Comparison of ENCODE assay signal across 29 mouse cellular contexts in the genomic region with DNA sequence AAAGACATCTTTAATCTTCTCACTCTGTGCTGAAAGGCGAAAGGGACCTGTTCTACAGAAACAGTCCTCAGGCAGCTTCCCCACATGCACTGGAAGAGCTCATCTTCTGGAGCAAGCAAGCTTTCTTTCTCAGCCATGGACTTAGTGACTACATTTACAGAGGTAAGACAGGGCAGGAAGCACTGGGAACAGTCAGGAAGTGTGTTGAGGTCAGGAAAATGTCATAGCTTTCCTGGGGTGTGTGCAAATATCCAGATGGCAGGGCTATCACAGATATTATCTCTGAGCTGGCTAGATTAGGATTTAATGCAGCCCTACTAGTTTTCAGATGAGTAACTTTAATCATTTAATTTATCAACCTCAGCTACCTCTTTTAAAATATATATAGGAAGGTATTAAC.
DNase-seq lines count a peak whose midpoint lies in the region; ATAC-seq and TF ChIP-seq lines count a peak whose summit lies in the region.
"Had no signal": no experiment of that assay in that cellular context is flagged by ENCODE, and none has a peak within 500 bp of the region (broad histone marks: within the 10 kb centered on the region; RNA-seq: fewer than 3 reads in every experiment).

No protein-coding gene starts in this region.

- H3K4me3 ChIP-seq in embryonic facial prominence, embryonic 15.5 days (replicated peaks): no peak overlapping the region
- no peak overlapping the region for H3K4me3 ChIP-seq in embryonic facial prominence, embryonic 10.5 days
- H3K4me3 ChIP-seq in heart, adult 2 months: no peak overlapping the region
- H3K4me3 ChIP-seq in kidney, embryonic 15.5 days (replicated peaks): no peak overlapping the region
- H3K4me3 ChIP-seq in kidney, embryonic 16.5 days (ENCODE audit: low read length): no peak overlapping the region
- H3K4me3 ChIP-seq: forebrain, embryonic 12.5 days; gastrocnemius, adult 2 months; heart, embryonic 12.5 days; heart, embryonic 15.5 days; hindbrain, embryonic 12.5 days; hindbrain, embryonic 15.5 days had no signal

- no peak overlapping the region for H3K4me2 ChIP-seq in embryonic facial prominence, embryonic 15.5 days (replicated peaks)
- no peak overlapping the region for H3K4me2 ChIP-seq in kidney, embryonic 15.5 days
- no peak overlapping the region for H3K4me2 ChIP-seq in kidney, embryonic 16.5 days (replicated peaks; ENCODE audit: low read depth, low read length)
- H3K4me2 ChIP-seq: forebrain, embryonic 12.5 days; heart, embryonic 12.5 days; heart, embryonic 15.5 days; hindbrain, embryonic 12.5 days; hindbrain, embryonic 15.5 days had no signal

- intact Hi-C loops in heart, adult 2 months (cut with DNase I): no loop called here
- intact Hi-C loops in heart, postnatal 14 days (cut with DNase I): no loop called here

- TF ChIP-seq POLR2A in heart, adult 2 months (IDR thresholded peaks at IDR 0.05; ENCODE audit: insufficient read depth, low read depth, low read length): 0 out of 2 replicates have a peak, but pooled peaks have one; percentile 13

- H3K9me3 ChIP-seq in embryonic facial prominence, embryonic 15.5 days (replicated peaks): no peaks in the 10 kb centered on the region
- H3K9me3 ChIP-seq in embryonic facial prominence, embryonic 10.5 days: no peaks in the 10 kb centered on the region
- H3K9me3 ChIP-seq in kidney, embryonic 15.5 days (replicated peaks): no peaks in the 10 kb centered on the region
- H3K9me3 ChIP-seq in kidney, embryonic 16.5 days (ENCODE audit: low read length): no peaks in the 10 kb centered on the region
- H3K9me3 ChIP-seq: forebrain, embryonic 12.5 days; G1E; heart, embryonic 12.5 days; heart, embryonic 15.5 days; hindbrain, embryonic 12.5 days; hindbrain, embryonic 15.5 days had no signal

- H3K4me1 ChIP-seq in embryonic facial prominence, embryonic 15.5 days: peaks cover 12% of the 10 kb centered on the region; the same call in 1 of the 2 replicates
- peaks cover 36% of the 10 kb centered on the region for H3K4me1 ChIP-seq in embryonic facial prominence, embryonic 10.5 days
- H3K4me1 ChIP-seq in heart, adult 2 months (ENCODE audit: control insufficient read depth, insufficient read depth, low read length): peaks cover 7% of the 10 kb centered on the region
- H3K4me1 ChIP-seq in kidney, embryonic 15.5 days: peaks cover 18% of the 10 kb centered on the region; the same call in 1 of the 2 replicates
- H3K4me1 ChIP-seq in kidney, embryonic 16.5 days (ENCODE audit: insufficient read depth, low read length): peaks cover 9% of the 10 kb centered on the region; the same call in 1 of the 2 replicates
- H3K4me1 ChIP-seq: hindbrain, embryonic 15.5 days had no signal

- no peak for TF ChIP-seq CTCF in heart, adult 2 months (IDR thresholded peaks at IDR 0.05)

- H3K27ac ChIP-seq in embryonic facial prominence, embryonic 15.5 days (replicated peaks): 0 out of 2 replicates have a peak overlapping the region, but pooled peaks have one; percentile 22
- no peak overlapping the region; the same call in 1 of the 2 replicates for H3K27ac ChIP-seq in embryonic facial prominence, embryonic 10.5 days (replicated peaks)
- H3K27ac ChIP-seq in heart, adult 2 months: no peak overlapping the region
- H3K27ac ChIP-seq in kidney, embryonic 15.5 days: peak overlapping the region; percentile 70; the same call in 1 of the 2 replicates
- no peak overlapping the region for H3K27ac ChIP-seq in kidney, embryonic 16.5 days (ENCODE audit: low read length)
- H3K27ac ChIP-seq: forebrain, embryonic 12.5 days; gastrocnemius, adult 2 months; heart, embryonic 15.5 days; hindbrain, embryonic 12.5 days; hindbrain, embryonic 15.5 days had no signal

- H3K36me3 ChIP-seq in embryonic facial prominence, embryonic 15.5 days: no peaks in the 10 kb centered on the region
- no peaks in the 10 kb centered on the region for H3K36me3 ChIP-seq in embryonic facial prominence, embryonic 10.5 days (replicated peaks)
- H3K36me3 ChIP-seq in heart, adult 2 months (ENCODE audit: control insufficient read depth, insufficient read depth, low read length): peaks cover 4% of the 10 kb centered on the region; the same call in 1 of the 2 replicates
- H3K36me3 ChIP-seq in kidney, embryonic 15.5 days: no peaks in the 10 kb centered on the region
- H3K36me3 ChIP-seq in kidney, embryonic 16.5 days (ENCODE audit: insufficient read depth, low read length): no peaks in the 10 kb centered on the region
- H3K36me3 ChIP-seq: forebrain, embryonic 12.5 days; heart, embryonic 12.5 days; heart, embryonic 15.5 days; hindbrain, embryonic 12.5 days; hindbrain, embryonic 15.5 days had no signal

- no peak for ATAC-seq in embryonic facial prominence, embryonic 15.5 days (ENCODE audit: insufficient number of reproducible peaks, low FRiP score, low TSS enrichment, low read depth)
- ATAC-seq in kidney, embryonic 15.5 days (replicated peaks; ENCODE audit: low FRiP score): no peak
- ATAC-seq in kidney, embryonic 16.5 days (ENCODE audit: low FRiP score, low TSS enrichment): no peak
- ATAC-seq: forebrain, embryonic 16.5 days; intestine, postnatal 0 days; Patski had no signal

- no peak for DNase-seq in embryonic facial prominence, embryonic 10.5 days (ENCODE audit: low spot score)
- DNase-seq in heart, adult 2 months: no peak
- DNase-seq in heart, postnatal 14 days: no peak
- peak; percentile 79 for DNase-seq in 416B (ENCODE audit: low read depth)
- no peak for DNase-seq in cerebellum, postnatal 10 days
- DNase-seq: adrenal gland, postnatal 10 days; adrenal gland, postnatal 36 days; B cell, adult 2 months; cerebellum, adult 11 months; cerebellum, adult 2 months; cerebellum, adult 9-11 months; cerebellum, postnatal 36 days; embryo, embryonic 11 days; gastrocnemius, adult 2 months; gastrocnemius, postnatal 14 days; heart, postnatal 10 days had no signal

- H3K9ac ChIP-seq in embryonic facial prominence, embryonic 15.5 days: no peak overlapping the region
- H3K9ac ChIP-seq in heart, adult 2 months (ENCODE audit: low read depth, low read length): no peak overlapping the region
- H3K9ac ChIP-seq in kidney, embryonic 15.5 days: no peak overlapping the region
- H3K9ac ChIP-seq in kidney, embryonic 16.5 days (replicated peaks; ENCODE audit: low read length): no peak overlapping the region
- H3K9ac ChIP-seq: forebrain, embryonic 12.5 days; heart, embryonic 12.5 days; heart, embryonic 15.5 days; hindbrain, embryonic 12.5 days; hindbrain, embryonic 15.5 days had no signal

- 83% methylated on average over 1 of the region's 1 CpGs for WGBS in embryonic facial prominence, embryonic 15.5 days
- 88% methylated on average over 1 of the region's 1 CpGs for WGBS in embryonic facial prominence, embryonic 10.5 days
- WGBS in heart, adult 2 months: 58% methylated on average over 1 of the region's 1 CpGs
- WGBS in kidney, embryonic 15.5 days: 79% methylated on average over 1 of the region's 1 CpGs
- 65% methylated on average over 1 of the region's 1 CpGs for WGBS in kidney, embryonic 16.5 days

- peak; percentile 50; the same call in 1 of the 2 replicates for TF ChIP-seq EP300 in heart, adult 2 months (IDR thresholded peaks at IDR 0.05; ENCODE audit: insufficient read depth, low read depth, low read length)

- H3K27me3 ChIP-seq in embryonic facial prominence, embryonic 15.5 days: no peaks in the 10 kb centered on the region
- no peaks in the 10 kb centered on the region for H3K27me3 ChIP-seq in embryonic facial prominence, embryonic 10.5 days (replicated peaks; ENCODE audit: low read depth, poor library complexity, severe bottlenecking)
- H3K27me3 ChIP-seq in heart, adult 2 months (ENCODE audit: control insufficient read depth, insufficient read depth, low read length): no peaks in the 10 kb centered on the region
- H3K27me3 ChIP-seq in kidney, embryonic 15.5 days: no peaks in the 10 kb centered on the region
- no peaks in the 10 kb centered on the region for H3K27me3 ChIP-seq in kidney, embryonic 16.5 days (ENCODE audit: insufficient read depth, low read length)
- H3K27me3 ChIP-seq: CH12.LX; forebrain, embryonic 12.5 days; heart, embryonic 12.5 days; heart, embryonic 15.5 days; hindbrain, embryonic 12.5 days; hindbrain, embryonic 15.5 days; Patski had no signal

- no peaks in the 10 kb centered on the region for H3K79me2 ChIP-seq in heart, adult 2 months (replicated peaks; ENCODE audit: control insufficient read depth, insufficient read depth, low read length)

Comparison
In these comparisons a context has a peak if more than half of its experiments do, and no peak if none do; other contexts are left out.
1. H3K27ac ChIP-seq: peak in embryonic facial prominence, embryonic 15.5 days (single experiment) and kidney, embryonic 15.5 days (single experiment); none in embryonic facial prominence, embryonic 10.5 days (single experiment), heart, adult 2 months (single experiment) and kidney, embryonic 16.5 days (single experiment).